Mouse (Mus musculus): ENCODE measurements around the gene Sfn. TPM values are rescaled to one million over a fixed set of nuclear protein-coding genes. Genes with fewer than 3 reads are reported as not detected.

Sfn gene
- polyA plus RNA-seq (2012; rRNA removed), result 12.4 and 13.8 TPM in 2 replicates

GRCm38 (mm10) chr4:133601721-133602218 lies at the start of gene Sfn:
Gene Sfn, minus strand, starts transcription at chr4:133602168.

DNA sequence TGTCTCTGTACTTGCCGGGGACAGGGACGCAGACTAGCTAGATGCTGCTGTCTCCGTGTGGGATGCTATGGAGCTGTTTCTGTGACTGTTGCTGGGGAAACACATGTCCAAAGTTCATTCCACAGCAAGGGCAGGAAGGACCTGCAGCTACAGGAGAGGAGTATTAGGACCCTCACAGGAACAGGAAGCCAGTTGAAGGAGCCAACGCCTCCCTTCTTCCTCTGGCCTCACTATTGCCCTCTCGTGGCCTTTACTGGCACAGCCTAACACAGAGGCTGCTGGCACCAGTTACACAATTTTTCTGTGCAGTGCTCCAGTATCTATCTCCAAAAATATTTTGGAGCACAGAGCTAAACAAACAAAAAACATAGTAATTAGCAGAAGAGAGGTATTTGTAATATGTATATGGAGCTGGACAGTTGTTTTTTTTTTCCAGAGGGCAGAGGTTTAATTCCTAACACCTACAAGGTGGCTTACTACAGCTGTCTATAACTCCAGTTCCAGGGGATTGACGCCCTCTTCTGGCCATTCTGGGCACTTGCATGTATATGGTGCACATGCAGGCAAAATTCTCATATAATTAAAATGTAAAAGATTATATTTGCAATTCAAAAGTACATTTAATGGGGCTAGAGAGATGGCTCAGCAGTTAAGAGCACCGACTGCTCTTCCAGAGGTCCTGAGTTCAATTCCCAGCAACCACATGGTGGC lies 48.2 kb upstream of the Sfn start, which contains the start of gene Zdhhc18:
Gene Zdhhc18, minus strand, starts transcription at position 166 of the 711 bp plus-strand sequence.

GRCm38 (mm10) chr4:133584059-133584951 lies 17.7 kb downstream of the Sfn start, which contains the start of gene Gpn2:
Gene Gpn2, plus strand, starts transcription at chr4:133584362.

DNA sequence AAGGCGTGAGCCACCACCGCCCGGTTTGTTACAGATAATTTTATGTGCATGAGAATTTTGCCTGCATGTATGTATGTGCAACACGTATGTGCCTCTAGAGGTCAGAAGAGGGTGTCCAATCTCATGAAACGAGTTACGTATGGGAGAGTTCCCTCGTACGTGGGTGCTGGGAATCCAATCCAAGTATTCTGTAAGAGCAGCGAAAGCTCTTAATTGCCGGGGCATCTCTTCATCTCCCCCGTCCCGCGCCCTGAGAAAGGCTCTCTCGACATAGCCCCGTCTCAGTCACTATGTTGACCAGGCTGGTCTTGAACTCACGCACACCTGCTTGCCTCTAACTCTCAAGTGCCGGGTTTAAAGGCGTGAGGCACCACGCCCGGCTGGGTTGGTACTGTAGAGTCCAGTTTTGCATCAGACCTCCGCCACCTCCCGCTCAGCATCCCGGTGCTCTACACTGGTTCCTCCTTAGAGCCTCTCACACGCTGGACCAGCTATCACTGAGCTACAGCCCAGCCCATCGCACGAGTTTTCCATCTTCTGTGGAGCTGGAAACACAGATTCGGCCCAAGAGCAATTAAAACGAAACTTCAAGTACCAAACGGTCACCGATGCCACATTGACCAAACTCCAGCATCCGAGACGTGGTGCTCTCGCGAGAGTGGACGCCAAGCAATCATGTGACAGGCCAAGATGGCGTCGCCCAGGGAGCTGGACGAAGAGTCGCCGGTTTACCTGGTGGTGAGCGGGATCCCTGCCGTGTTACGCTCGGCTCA lies 27.7 kb downstream of the Sfn start, which contains the start of gene Gpatch3:
Gene Gpatch3, plus strand, starts transcription at position 676 of the 773 bp plus-strand sequence.

GRCm38 (mm10) chr4:133552768-133553447 lies 49.1 kb downstream of the Sfn start, which contains the start of gene Nr0b2:
Gene Nr0b2, plus strand, starts transcription at chr4:133553376.

Other genes with a start within 250 kb of the Sfn start
- 62.7 and 68.1 TPM in 2 replicates for gene Wdtc1, start 248.7 kb downstream of the Sfn start, polyA plus RNA-seq (2012; rRNA removed)
- gene Slc9a1, start 232.5 kb downstream of the Sfn start, polyA plus RNA-seq (2012; rRNA removed), result 55.8 and 58.3 TPM in 2 replicates
- 15.6 and 17.0 TPM in 2 replicates for gene Tent5b, start 122.0 kb downstream of the Sfn start, polyA plus RNA-seq (2012; rRNA removed)
- gene Trnp1, start 103.6 kb downstream of the Sfn start, polyA plus RNA-seq (2012; rRNA removed), result 2.5 and 3.1 TPM in 2 replicates
- 10.6 and 11.2 TPM in 2 replicates for gene Kdf1, start 83.2 kb downstream of the Sfn start, polyA plus RNA-seq (2012; rRNA removed)
- gene Nudc, start 56.2 kb downstream of the Sfn start, polyA plus RNA-seq (2012; rRNA removed), result 51.6 and 78.1 TPM in 2 replicates
- gene Nr0b2, start 48.8 kb downstream of the Sfn start, polyA plus RNA-seq (2012; rRNA removed), result 12.8 and 13.7 TPM in 2 replicates
- 6.7 and 7.2 TPM in 2 replicates for gene Gpatch3, start 27.4 kb downstream of the Sfn start, polyA plus RNA-seq (2012; rRNA removed)
- 87.1 and 91.4 TPM in 2 replicates for gene Gpn2, start 17.8 kb downstream of the Sfn start, polyA plus RNA-seq (2012; rRNA removed)
- 40.4 and 42.4 TPM in 2 replicates for gene Zdhhc18, start 48.0 kb upstream of the Sfn start, polyA plus RNA-seq (2012; rRNA removed)
- 14.1 and 17.8 TPM in 2 replicates for gene Pigv, start 70.5 kb upstream of the Sfn start, polyA plus RNA-seq (2012; rRNA removed)
- gene Arid1a, start 154.6 kb upstream of the Sfn start, polyA plus RNA-seq (2012; rRNA removed), result 60.5 and 80.7 TPM in 2 replicates

Data from ovary, adult 2 months (tissue).